Mouse (Mus musculus) G1E (cell line): ENCODE data around the gene Dab1.

ENCODE experiments used
- CTCF ChIP-seq: IDR thresholded peaks from 2 replicates; pipeline ENCODE4 v1.5.1; 2012; ENCODE audit warnings: low read depth, low read length, inconsistent platforms, mixed read lengths
- GATA1 ChIP-seq: IDR thresholded peaks from 2 replicates; pipeline ENCODE4 v1.6.1; 2012; ENCODE audit warnings: borderline replicate concordance, low read length, inconsistent platforms, mixed read lengths
- GATA2 ChIP-seq: IDR thresholded peaks from 2 replicates; pipeline ENCODE4 v1.6.1; 2012; ENCODE audit warnings: low read depth, low read length, inconsistent platforms, borderline replicate concordance
- POLR2AphosphoS5 ChIP-seq: IDR thresholded peaks from 2 replicates; pipeline ENCODE4 v1.6.1; 2012; ENCODE audit warnings: low read depth, low read length, inconsistent platforms; ENCODE audit not compliant: insufficient replicate concordance
- TAL1 ChIP-seq: conservative IDR thresholded peaks from 2 replicates; pipeline ENCODE4 v1.6.1; 2012; ENCODE audit warnings: low read depth, low read length, inconsistent platforms, mixed read lengths

DNA sequence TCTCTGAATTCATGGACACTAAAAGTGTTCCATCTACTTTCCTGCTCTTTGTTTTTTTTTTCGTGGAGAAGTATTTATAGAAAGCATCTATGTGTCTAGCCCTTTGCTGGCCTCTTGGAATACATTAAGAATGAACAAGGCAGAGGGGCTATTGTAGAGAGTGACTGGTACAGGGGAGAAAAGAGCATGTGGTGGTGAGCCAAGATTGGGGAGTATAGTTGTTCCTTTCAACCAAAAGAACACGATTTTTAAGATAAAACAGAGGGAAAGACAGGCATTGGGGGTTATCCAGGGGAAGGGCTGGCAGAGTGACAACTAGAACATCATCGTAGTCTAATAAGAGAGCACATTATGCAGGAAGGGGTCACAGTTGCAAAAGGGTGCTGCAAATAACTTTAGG, 713.2 kb downstream of the Dab1 start:
- no peak for TF ChIP-seq CTCF
- TF ChIP-seq TAL1 = no peak
- TF ChIP-seq GATA1 = no peak
- TF ChIP-seq POLR2AphosphoS5 = no peak
- TF ChIP-seq GATA2 = no peak
